Mouse (Mus musculus) forebrain, embryonic 15.5 days (tissue): ENCODE data around the gene Ybey. TPM values are rescaled to one million over a fixed set of nuclear protein-coding genes. Genes with fewer than 3 reads are reported as not detected.

ENCODE experiments used
- ATAC-seq: fragments of 200-750 bp; cut with Nextera tagmentation; replicated peaks from 2 replicates; pipeline ENCODE4 v1.8.0; 2017; ENCODE audit warnings: mild to moderate bottlenecking, moderate TSS enrichment, moderate library complexity
- H3K27ac ChIP-seq: fragments of 300-500 bp; sonication (generic); replicated peaks from 2 replicates; pipeline ENCODE4 v1.5.1; 2015; ENCODE audit warnings: mild to moderate bottlenecking, inconsistent platforms
- H3K27me3 ChIP-seq: fragments of 300-500 bp; sonication (generic); 2 replicates; pipeline ENCODE4 v1.6.1; 2015; ENCODE audit warnings: inconsistent platforms
- H3K36me3 ChIP-seq: fragments of 300-500 bp; sonication (generic); 2 replicates; pipeline ENCODE4 v1.6.1; 2015; ENCODE audit warnings: mild to moderate bottlenecking, inconsistent platforms
- H3K4me1 ChIP-seq: fragments of 300-500 bp; sonication (generic); 2 replicates; pipeline ENCODE4 v1.6.1; 2015; ENCODE audit warnings: inconsistent platforms
- H3K4me2 ChIP-seq: fragments of 300-500 bp; sonication (generic); replicated peaks from 2 replicates; pipeline ENCODE4 v1.6.1; 2015; ENCODE audit warnings: mild to moderate bottlenecking, inconsistent platforms
- H3K4me3 ChIP-seq: fragments of 300-500 bp; sonication (generic); 2 replicates; pipeline ENCODE4 v1.5.1; 2015; ENCODE audit warnings: mild to moderate bottlenecking, inconsistent platforms
- H3K9ac ChIP-seq: fragments of 300-500 bp; sonication (generic); replicated peaks from 2 replicates; pipeline ENCODE4 v1.6.1; 2015; ENCODE audit warnings: mild to moderate bottlenecking, inconsistent platforms
- H3K9me3 ChIP-seq: fragments of 300-500 bp; sonication (generic); 2 replicates; pipeline ENCODE4 v1.6.1; 2016; ENCODE audit warnings: inconsistent platforms
- WGBS: fragments of 180-500 bp; shearing (Covaris S2); methylation state at CpG from one replicate; pipeline ENCODE4 v1.1.7; 2015; ENCODE audit warnings: mixed read lengths; 5-methylcytosine and 5-hydroxymethylcytosine counted together
- polyA plus RNA-seq: library from polyadenylated mRNA; unstranded; fragments of >200 nt; fragmentation: Nextera tagmentation; extraction: Ambion mirVana; gene quantifications from 2 replicates; pipeline ENCODE4 v1.2.1, GENCODE M21; 2015

Gene Ybey
- polyA plus RNA-seq, 1 experiment from 2014 or later = 6.7 TPM

DNA sequence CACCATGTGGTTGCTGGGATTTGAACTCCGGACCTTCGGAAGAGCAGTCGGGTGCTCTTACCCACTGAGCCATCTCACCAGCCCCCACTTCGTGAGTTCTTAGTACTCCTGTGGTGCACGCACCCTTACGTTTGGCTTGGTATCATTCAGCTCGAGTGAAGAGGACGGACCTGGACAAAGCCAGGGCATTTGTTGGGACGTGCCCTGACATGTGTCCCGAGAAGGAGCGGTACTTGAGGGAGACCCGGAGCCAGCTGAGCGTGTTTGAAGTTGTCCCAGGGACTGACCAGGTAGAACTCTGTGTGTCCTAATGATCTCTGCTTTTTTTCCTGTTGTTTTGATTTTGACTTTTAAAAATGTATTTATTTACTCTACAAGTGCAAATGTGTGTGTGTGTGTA lies 11.9 kb upstream of the Ybey start:
- Histone ChIP-seq H3K4me1 (no peaks in the 10 kb centered on the region), H3K36me3 (peaks cover 94% of the 10 kb centered on the region), H3K27ac (no peak overlapping the region), H3K9me3 (no peaks in the 10 kb centered on the region), H3K4me2 (no peak overlapping the region), H3K4me3 (no peak overlapping the region), H3K9ac (no peak overlapping the region), H3K27me3 (no peaks in the 10 kb centered on the region)
- WGBS = 92% methylated on average over 13 of the region's 13 CpGs
- ATAC-seq = no peak

DNA sequence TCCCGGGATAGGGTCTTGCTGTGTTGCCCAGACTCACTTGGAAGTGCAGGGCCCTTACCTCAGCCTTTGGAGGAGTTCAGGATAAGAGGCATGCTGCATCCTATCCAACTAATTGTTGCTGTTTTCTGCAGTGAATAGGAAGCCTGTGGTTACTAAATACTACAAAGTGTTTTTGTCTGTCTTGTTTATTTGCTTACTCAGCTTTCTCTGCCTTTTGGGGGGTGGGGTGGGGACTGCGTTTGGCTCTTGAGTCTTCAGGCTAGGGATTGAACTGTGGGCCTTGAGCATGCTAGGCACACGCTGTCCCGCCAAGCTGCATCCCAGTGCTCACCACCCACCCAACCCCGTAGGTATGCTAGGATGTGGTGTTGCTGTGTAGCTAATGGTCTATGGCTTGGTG lies 4.8 kb upstream of the Ybey start:
- H3K4me3 ChIP-seq = no peak overlapping the region
- no peak for ATAC-seq
- H3K4me2 ChIP-seq = no peak overlapping the region
- WGBS = 88% methylated on average over 5 of the region's 5 CpGs
- H3K9me3 ChIP-seq = no peaks in the 10 kb centered on the region
- no peaks in the 10 kb centered on the region for H3K27me3 ChIP-seq
- peaks cover 27% of the 10 kb centered on the region for H3K4me1 ChIP-seq
- H3K9ac ChIP-seq = 0 out of 2 replicates have a peak overlapping the region, but pooled peaks have one; percentile 12
- peaks cover 62% of the 10 kb centered on the region for H3K36me3 ChIP-seq
- H3K27ac ChIP-seq = no peak overlapping the region

DNA sequence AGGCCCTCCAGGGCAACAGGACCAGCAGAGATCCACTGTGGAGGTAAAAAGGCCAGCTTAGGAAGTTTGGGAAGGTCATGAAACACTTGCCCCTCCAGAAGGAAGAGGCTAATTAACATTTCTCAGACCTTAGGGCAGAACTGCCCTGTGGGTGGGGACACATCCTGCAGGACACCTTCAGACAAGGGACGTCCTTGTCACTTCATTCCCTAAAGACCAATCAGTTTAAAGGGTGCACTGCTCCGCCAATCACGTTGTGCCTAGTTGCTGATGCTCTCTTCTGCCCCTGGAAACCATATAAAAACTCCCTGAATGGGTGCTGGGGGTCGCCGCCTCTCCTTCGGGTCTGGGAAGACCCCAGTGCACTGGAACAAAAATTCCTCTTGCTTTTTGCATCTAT lies 6.2 kb downstream of the Ybey start:
- no peak overlapping the region for H3K4me3 ChIP-seq
- H3K4me2 ChIP-seq = no peak overlapping the region
- WGBS = 85% methylated on average over 6 of the region's 6 CpGs
- no peaks in the 10 kb centered on the region for H3K9me3 ChIP-seq
- H3K9ac ChIP-seq = no peak overlapping the region
- H3K27me3 ChIP-seq = no peaks in the 10 kb centered on the region
- H3K27ac ChIP-seq = no peak overlapping the region
- H3K36me3 ChIP-seq = 0 out of 2 replicates have a peak, but pooled peaks cover 2% of the 10 kb centered on the region
- no peak for ATAC-seq
- peaks cover 3% of the 10 kb centered on the region; the same call in 1 of the 2 replicates for H3K4me1 ChIP-seq

DNA sequence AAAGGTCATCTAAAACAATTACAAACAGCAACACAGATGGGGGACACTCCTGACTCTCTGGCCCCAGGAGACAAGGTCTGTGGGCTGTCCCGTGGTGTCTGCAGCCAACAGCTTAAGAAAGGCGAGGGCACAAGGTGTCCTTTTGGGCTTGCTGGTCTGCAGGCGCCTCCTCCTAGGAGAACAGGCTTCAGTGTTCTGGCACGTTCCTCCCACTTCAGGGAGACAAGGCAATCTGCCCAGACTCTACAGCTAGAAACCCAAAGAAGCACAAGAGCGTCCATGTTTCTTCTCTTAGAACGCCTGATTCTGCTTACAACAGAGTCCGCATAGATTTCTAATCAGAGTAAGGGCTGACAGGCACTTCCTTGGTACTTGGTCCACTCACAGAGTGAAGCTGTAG lies 6.6 kb downstream of the Ybey start:
- no peak for ATAC-seq
- 90% methylated on average over 7 of the region's 7 CpGs for WGBS
- Histone ChIP-seq H3K4me3 (no peak overlapping the region), H3K9me3 (no peaks in the 10 kb centered on the region), H3K4me1 (no peaks in the 10 kb centered on the region), H3K9ac (no peak overlapping the region), H3K4me2 (no peak overlapping the region), H3K27ac (no peak overlapping the region), H3K27me3 (no peaks in the 10 kb centered on the region), H3K36me3 (0 out of 2 replicates have a peak, but pooled peaks cover 2% of the 10 kb centered on the region)

DNA sequence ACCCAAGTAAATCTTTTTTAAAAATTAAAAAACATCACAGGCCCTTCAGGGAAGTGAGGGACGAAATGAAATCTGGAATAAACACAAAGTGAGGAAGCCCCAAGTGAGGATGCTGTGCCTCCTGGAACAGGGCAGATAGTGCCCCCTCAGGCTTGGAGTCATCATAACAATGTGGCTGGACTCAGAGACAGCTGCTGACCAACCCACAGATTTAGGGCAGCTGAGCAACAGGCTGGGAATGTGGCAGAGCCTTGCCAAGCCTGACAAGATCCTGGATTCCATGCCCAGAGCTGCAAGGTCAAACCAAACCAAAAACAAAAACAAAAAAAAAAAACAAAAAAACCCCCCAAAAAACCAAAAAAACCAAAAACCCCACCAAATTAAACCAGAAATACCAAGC lies 7.7 kb downstream of the Ybey start:
- Histone ChIP-seq H3K27me3 (no peaks in the 10 kb centered on the region), H3K9me3 (no peaks in the 10 kb centered on the region), H3K4me3 (no peak overlapping the region), H3K27ac (no peak overlapping the region), H3K4me2 (no peak overlapping the region), H3K9ac (no peak overlapping the region), H3K36me3 (0 out of 2 replicates have a peak, but pooled peaks cover 2% of the 10 kb centered on the region), H3K4me1 (no peaks in the 10 kb centered on the region)
- WGBS = 77% methylated on average over 1 of the region's 1 CpGs
- no peak for ATAC-seq

DNA sequence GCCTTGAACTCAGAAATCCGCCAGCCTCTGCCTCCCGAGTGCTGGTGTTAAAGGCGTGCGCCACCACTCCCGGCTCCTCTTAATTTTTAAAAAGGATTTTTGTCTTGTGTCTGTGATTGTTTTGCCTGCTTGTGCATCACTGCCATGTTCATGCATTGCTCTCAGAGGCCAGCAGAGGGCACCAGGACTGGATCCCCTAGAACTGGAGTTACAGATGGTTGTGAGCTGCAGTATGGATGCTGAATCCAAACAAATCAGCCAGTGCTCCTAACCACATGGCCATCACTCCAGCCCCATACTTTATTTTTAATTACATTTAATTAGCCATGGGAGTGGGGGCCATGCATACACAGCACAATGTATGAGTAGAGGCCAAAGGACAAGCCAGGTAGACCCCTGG lies 13.6 kb downstream of the Ybey start:
- ATAC-seq = 0 out of 2 replicates have a peak, but pooled peaks have one; percentile 13
- no peak overlapping the region for H3K4me2 ChIP-seq
- 58% methylated on average over 5 of the region's 5 CpGs for WGBS
- no peak overlapping the region for H3K9ac ChIP-seq
- H3K4me3 ChIP-seq = no peak overlapping the region
- H3K36me3 ChIP-seq = no peaks in the 10 kb centered on the region
- H3K27me3 ChIP-seq = no peaks in the 10 kb centered on the region
- H3K27ac ChIP-seq = no peak overlapping the region
- H3K4me1 ChIP-seq = no peaks in the 10 kb centered on the region
- H3K9me3 ChIP-seq = no peaks in the 10 kb centered on the region

DNA sequence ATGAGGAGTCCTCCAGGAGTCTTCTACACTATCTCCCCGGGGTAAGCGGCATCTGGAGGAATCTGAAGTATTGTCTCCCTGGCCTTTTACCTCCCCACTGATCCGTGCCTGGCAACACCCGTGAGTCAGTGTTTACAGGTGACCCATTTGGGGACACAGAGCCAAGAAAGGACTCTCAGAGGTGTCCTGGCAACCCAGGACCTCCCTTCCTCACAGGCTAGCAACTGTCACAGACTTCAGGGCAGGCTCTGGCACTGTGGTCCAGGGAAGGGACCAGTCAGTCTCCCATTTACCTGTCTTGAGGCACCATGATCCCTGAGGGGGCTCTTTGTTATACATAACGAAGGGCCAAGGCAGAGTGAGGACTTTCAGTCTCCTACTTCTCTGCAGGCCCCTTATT lies 20.1 kb downstream of the Ybey start, which contains the start of gene 2610028H24Rik:
2610028H24Rik (plus strand) TSS at position 231 of the 400 bp plus-strand sequence.
- no peak within 1 kb of the TSS for H3K27ac ChIP-seq
- H3K9me3 ChIP-seq = no peaks in the 10 kb centered on the region
- ATAC-seq = no peak
- H3K9ac ChIP-seq = no peak within 1 kb of the TSS
- no peaks in the 10 kb centered on the region for H3K36me3 ChIP-seq
- H3K4me3 ChIP-seq = no peak within 1 kb of the TSS
- 67% methylated on average over 5 of the region's 5 CpGs for WGBS
- no peak within 1 kb of the TSS for H3K4me2 ChIP-seq
- no peaks in the 10 kb centered on the region for H3K27me3 ChIP-seq
- H3K4me1 ChIP-seq = no peaks in the 10 kb centered on the region

DNA sequence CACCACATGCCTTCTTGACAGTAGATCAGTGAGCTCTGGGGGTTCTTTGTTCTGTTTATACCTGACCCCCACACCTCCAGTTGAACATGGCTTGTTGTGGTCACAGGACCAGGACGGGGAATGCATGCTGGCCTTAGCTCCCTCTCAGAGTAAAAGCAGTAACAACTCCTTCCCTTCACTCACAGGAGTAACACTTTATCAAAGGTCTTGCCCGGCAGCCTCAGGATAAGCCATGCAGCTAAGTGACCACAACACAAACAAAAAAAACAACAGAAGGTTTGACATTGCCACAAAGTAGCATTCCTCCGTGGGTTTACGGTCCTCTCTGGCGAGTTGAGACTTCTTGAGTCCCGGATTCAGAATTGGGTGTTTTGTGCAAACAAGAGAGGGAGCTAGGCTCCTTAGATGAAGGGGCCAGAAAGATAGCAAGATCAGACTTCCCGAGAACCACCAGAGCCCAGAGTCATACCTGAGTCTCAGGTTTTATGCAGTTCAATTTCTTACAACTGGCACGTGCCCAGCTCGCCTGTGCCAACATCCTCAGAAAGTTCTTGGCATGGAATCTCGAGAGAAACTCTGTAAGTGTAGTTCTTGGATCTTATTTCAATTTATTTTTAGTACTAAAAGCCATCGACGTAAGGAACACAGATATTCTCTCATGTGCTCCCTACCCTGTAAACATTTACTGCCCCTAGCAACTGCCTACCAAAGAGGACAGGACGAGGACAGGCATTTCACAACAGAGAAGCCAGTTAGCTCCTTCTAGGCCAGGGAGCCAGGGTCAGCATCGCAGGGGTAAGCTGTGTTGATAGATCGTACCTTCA lies 21.3 kb downstream of the Ybey start:
- Histone ChIP-seq H3K4me1 (peaks cover 8% of the 10 kb centered on the region; the same call in 1 of the 2 replicates), H3K4me3 (no peak overlapping the region), H3K27ac (no peak overlapping the region), H3K27me3 (no peaks in the 10 kb centered on the region), H3K36me3 (no peaks in the 10 kb centered on the region), H3K9me3 (no peaks in the 10 kb centered on the region), H3K4me2 (no peak overlapping the region), H3K9ac (no peak overlapping the region)
- WGBS = 84% methylated on average over 15 of the region's 15 CpGs
- ATAC-seq = no peak

DNA sequence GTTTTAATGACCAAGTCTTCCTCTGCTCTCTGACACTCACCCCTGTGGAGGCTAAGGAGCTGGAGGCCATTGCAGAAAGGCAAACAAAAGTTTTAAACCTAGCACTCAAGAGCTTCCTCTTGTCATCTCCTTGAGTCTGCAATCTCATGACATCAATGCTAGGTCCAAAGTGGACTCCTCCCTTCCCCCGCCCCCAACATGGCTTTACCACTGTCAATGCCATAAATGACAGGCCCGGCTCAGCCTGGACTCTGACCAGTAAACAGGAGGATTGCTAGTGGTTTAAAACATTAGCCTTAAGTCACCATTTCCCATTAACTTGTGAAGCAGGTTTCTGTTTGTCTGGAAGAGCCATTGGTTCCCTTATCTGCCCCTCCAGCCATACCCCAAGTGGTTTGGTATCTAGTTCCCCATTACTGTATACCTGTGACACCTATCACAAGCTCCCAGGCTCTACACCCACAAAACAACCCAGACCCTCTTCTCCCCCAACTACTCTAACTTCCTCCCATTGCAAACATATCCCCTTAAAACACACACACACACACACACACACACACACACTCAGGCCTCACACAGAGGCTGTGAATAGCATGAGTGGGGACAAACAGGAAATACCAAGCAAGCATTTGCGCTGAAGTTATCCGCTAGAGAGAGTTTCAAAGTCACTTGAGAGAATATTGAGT lies 22.8 kb downstream of the Ybey start:
- Histone ChIP-seq H3K9ac (no peak overlapping the region), H3K4me1 (peaks cover 16% of the 10 kb centered on the region), H3K27ac (no peak overlapping the region), H3K27me3 (no peaks in the 10 kb centered on the region), H3K4me3 (no peak overlapping the region), H3K36me3 (no peaks in the 10 kb centered on the region), H3K9me3 (no peaks in the 10 kb centered on the region), H3K4me2 (no peak overlapping the region)
- WGBS = 89% methylated on average over 4 of the region's 4 CpGs
- ATAC-seq = no peak

DNA sequence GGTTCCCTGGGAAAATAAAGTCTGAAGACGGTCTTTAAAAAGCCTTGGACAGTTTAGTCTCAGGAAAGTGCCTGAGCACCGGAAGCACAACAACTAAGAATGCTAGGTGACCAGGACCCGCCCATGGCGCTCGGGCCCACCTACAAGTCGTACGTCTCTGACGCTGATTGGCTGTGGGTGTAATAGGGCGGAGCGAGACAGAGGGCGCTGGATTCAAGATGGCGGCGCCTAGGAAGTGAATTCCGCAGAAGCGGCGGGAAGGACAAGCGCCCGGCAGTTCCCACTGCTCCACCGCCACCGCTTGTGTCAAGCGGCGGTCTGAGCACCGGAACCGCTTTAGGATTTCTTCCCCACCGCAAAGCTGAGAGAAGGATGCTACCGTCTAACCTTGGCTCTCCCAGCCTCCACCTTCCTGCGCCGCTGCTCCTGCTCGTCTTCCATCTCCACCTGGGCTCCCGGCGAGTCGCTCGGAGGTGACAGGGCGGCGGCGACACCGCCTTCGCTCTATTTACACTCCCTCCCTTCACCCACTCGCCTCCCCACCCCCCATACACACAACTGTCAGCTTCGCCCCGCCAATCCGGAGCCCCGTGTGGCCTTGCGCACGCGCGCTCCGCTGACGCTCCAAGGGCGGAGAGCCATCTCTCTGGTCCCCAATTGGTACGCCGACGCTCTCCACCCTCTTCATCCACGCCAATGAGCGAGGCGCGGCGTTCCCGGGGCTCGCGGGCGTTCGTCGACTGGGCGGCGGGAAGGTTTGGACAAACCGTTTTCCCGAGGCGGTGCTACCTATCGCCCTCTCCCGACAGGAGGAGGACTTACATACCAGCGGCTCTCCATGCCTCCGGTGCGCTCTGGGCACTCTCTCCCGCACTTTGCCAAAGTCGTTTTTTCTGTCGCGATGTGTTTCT lies 26.5 kb downstream of the Ybey start, which contains the start of gene Pcnt:
Pcnt (minus strand) TSS at position 609 of the 911 bp plus-strand sequence.
- peaks cover 21% of the 10 kb centered on the region for H3K4me1 ChIP-seq
- H3K9ac ChIP-seq = peak within 1 kb of the TSS; percentile 69
- H3K9me3 ChIP-seq = no peaks in the 10 kb centered on the region
- H3K27ac ChIP-seq = peak within 1 kb of the TSS; percentile 96
- peaks cover 13% of the 10 kb centered on the region for H3K36me3 ChIP-seq
- peak within 1 kb of the TSS; percentile 78 for H3K4me2 ChIP-seq
- peak within 1 kb of the TSS; percentile 88 for H3K4me3 ChIP-seq
- peak; percentile 99 for ATAC-seq
- under 1% methylated on average over 77 of the region's 78 CpGs for WGBS
- H3K27me3 ChIP-seq = no peaks in the 10 kb centered on the region

DNA sequence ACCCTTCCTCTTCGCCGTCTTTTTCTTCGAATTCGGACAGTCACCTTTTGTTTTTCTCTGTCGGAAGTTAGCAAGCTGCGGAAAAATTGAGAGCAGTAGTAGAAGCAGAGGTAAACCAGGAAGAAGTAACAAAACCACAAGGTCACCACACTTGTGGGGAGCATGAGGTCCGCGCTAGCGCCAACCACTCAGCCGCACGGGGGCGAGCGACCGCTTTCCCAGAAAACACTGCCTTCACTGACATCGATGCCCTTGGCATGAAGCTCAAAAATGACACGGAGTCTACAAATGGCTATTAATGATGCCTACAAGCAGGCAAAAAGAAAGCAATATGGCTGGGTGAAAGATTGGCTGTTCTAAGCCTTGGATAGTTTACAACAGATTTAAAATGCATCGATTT lies 28.6 kb downstream of the Ybey start, which contains the start of gene AC141477.1:
AC141477.1 (minus strand) TSS at position 164 of the 400 bp plus-strand sequence.
- Histone ChIP-seq H3K4me3 (peak within 1 kb of the TSS; percentile 88; the same call in 1 of the 2 replicates), H3K4me1 (peaks cover 21% of the 10 kb centered on the region), H3K27me3 (no peaks in the 10 kb centered on the region), H3K9ac (no peak within 1 kb of the TSS), H3K36me3 (peaks cover 30% of the 10 kb centered on the region), H3K4me2 (0 out of 2 replicates have a peak within 1 kb of the TSS, but pooled peaks have one; percentile 78), H3K9me3 (no peaks in the 10 kb centered on the region), H3K27ac (no peak within 1 kb of the TSS)
- no peak for ATAC-seq
- WGBS = 96% methylated on average over 17 of the region's 17 CpGs
